Mouse (Mus musculus): ENCODE results near the gene Dagla. TPM values are rescaled to one million over a fixed set of nuclear protein-coding genes. Genes with fewer than 3 reads are reported as not detected.

The Dagla gene
- polyA plus RNA-seq, 1 experiment from 2014 or later = 1.7 TPM

- Histone ChIP-seq H3K4me3 (no peak overlapping the region), H3K4me1 (peaks cover 35% of the 10 kb centered on the region), H3K36me3 (replicated peaks) (no peaks in the 10 kb centered on the region), H3K9me3 (no peaks in the 10 kb centered on the region), H3K27ac (no peak overlapping the region), H3K27me3 (ENCODE audit: poor library complexity, severe bottlenecking) (no peaks in the 10 kb centered on the region)
- 79% methylated on average over 4 of the region's 4 CpGs for WGBS
- no peak for DNase-seq (ENCODE audit: extremely low spot score, low spot score)
Measured at GRCm38 (mm10) chr19:10221585-10221984, 83.1 kb downstream of the Dagla start.

GRCm38 (mm10) chr19:10219593-10219992 lies 85.1 kb downstream of the Dagla start:
- H3K9me3 ChIP-seq = no peaks in the 10 kb centered on the region
- peaks cover 24% of the 10 kb centered on the region for H3K4me1 ChIP-seq
- 0 out of 2 replicates have a peak overlapping the region, but pooled peaks have one; percentile 44 for H3K27ac ChIP-seq
- H3K4me3 ChIP-seq = no peak overlapping the region
- H3K36me3 ChIP-seq (replicated peaks) = no peaks in the 10 kb centered on the region
- DNase-seq (ENCODE audit: extremely low spot score, low spot score) = no peak
- H3K27me3 ChIP-seq (ENCODE audit: poor library complexity, severe bottlenecking) = no peaks in the 10 kb centered on the region
- WGBS = 78% methylated on average over 6 of the region's 6 CpGs

- H3K27ac ChIP-seq = 0 out of 2 replicates have a peak overlapping the region, but pooled peaks have one; percentile 44
- H3K9me3 ChIP-seq = no peaks in the 10 kb centered on the region
- 0 out of 2 replicates have a peak, but pooled peaks cover under 1% of the 10 kb centered on the region for H3K36me3 ChIP-seq (replicated peaks)
- no peaks in the 10 kb centered on the region for H3K27me3 ChIP-seq (ENCODE audit: poor library complexity, severe bottlenecking)
- no peak overlapping the region for H3K4me3 ChIP-seq
- peak; percentile 36 for DNase-seq (ENCODE audit: extremely low spot score, low spot score)
- WGBS = 55% methylated on average over 3 of the region's 3 CpGs
- H3K4me1 ChIP-seq = peaks cover 19% of the 10 kb centered on the region
Measured at GRCm38 (mm10) chr19:10219108-10219507, 85.6 kb downstream of the Dagla start.

DNA sequence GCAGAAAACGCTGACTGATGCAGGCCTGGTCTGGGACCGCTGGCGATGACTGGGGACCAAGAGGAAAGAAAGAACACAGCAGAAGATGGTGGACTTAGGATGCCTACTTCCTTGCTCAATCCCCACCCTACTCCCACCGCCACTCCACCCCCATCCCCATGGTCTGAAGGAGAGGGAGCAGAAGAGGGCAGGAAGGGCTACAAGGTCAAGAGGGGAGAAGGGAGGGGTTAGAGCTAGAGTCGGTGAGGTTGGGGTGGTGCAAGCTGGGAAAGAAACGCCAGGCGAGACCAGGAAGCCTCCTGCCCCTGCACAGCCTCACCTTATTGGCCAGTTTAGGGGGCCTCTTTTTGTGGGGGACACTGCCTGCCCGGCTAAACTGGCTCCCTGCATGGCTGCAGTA lies 88.6 kb downstream of the Dagla start:
- 82% methylated on average over 8 of the region's 8 CpGs for WGBS
- H3K27me3 ChIP-seq (ENCODE audit: poor library complexity, severe bottlenecking) = no peaks in the 10 kb centered on the region
- no peak overlapping the region for H3K27ac ChIP-seq

DNA sequence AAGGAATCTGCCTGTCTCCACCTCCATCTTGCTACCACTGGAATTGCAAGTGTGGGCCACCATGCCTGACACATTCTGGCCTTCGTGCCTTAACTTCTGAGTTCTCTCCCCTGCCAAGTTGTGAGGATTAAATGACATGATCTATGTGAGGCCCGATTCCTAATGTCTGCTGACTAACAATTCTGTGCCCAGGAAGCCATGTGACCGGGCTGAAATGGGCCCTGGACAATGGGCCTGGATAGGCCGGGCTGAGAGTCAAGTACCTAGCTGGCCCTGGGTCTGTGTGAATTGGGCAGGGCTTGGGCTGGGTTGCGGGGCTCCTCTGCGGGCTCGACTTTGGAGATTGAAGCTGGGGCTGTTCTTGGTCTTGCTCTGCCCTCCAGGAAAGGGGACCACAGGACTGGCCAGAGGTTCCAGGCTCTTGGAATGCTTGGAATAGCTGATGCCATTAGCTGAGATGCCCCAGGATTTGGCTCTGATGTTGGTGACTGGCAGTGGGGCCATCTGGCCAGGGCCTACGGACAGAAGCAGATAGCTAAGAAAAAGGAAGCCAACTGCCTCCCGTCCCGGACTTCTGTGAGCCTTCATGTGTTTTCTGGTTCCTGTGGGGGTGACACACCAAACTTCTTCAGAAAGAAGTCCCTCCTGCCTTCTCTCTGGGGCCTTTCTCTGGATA lies 90.7 kb downstream of the Dagla start:
- peaks cover 43% of the 10 kb centered on the region for H3K36me3 ChIP-seq (replicated peaks)
- no peaks in the 10 kb centered on the region for H3K4me1 ChIP-seq
- 92% methylated on average over 10 of the region's 10 CpGs for WGBS
- H3K27me3 ChIP-seq (ENCODE audit: poor library complexity, severe bottlenecking) = no peaks in the 10 kb centered on the region
- no peaks in the 10 kb centered on the region for H3K9me3 ChIP-seq
- H3K4me3 ChIP-seq = no peak overlapping the region
- H3K27ac ChIP-seq = no peak overlapping the region
- DNase-seq (ENCODE audit: extremely low spot score, low spot score) = no peak

More for the DNA sequence above, 88.6 kb downstream of the Dagla start:
- Histone ChIP-seq H3K4me3 (no peak overlapping the region), H3K9me3 (no peaks in the 10 kb centered on the region), H3K36me3 (replicated peaks) (peaks cover 21% of the 10 kb centered on the region), H3K4me1 (peaks cover 4% of the 10 kb centered on the region; the same call in 1 of the 2 replicates)
- no peak for DNase-seq (ENCODE audit: extremely low spot score, low spot score)

- Histone ChIP-seq H3K4me1 (no peaks in the 10 kb centered on the region), H3K9me3 (no peaks in the 10 kb centered on the region), H3K27ac (no peak overlapping the region), H3K36me3 (replicated peaks) (peaks cover 73% of the 10 kb centered on the region), H3K4me3 (no peak overlapping the region), H3K27me3 (ENCODE audit: poor library complexity, severe bottlenecking) (no peaks in the 10 kb centered on the region)
- 89% methylated on average over 4 of the region's 4 CpGs for WGBS
- no peak for DNase-seq (ENCODE audit: extremely low spot score, low spot score)
Measured at GRCm38 (mm10) chr19:10210885-10211284, 93.8 kb downstream of the Dagla start.

- 85% methylated on average over 3 of the region's 3 CpGs for WGBS
- no peak for DNase-seq (ENCODE audit: extremely low spot score, low spot score)
- no peak overlapping the region for H3K27ac ChIP-seq
- H3K4me1 ChIP-seq = peaks cover 9% of the 10 kb centered on the region
- H3K9me3 ChIP-seq = no peaks in the 10 kb centered on the region
- H3K36me3 ChIP-seq (replicated peaks) = peaks cover 72% of the 10 kb centered on the region
- no peaks in the 10 kb centered on the region for H3K27me3 ChIP-seq (ENCODE audit: poor library complexity, severe bottlenecking)
- no peak overlapping the region for H3K4me3 ChIP-seq
Measured at GRCm38 (mm10) chr19:10208851-10209250, 95.8 kb downstream of the Dagla start.

GRCm38 (mm10) chr19:10205051-10205450 lies 99.6 kb downstream of the Dagla start:
- whole genome bisulfite sequencing = 78% methylated on average over 6 of the region's 6 CpGs
- Histone ChIP-seq H3K4me3 (peak overlapping the region; percentile 98), H3K27ac (no peak overlapping the region), H3K27me3 (ENCODE audit: poor library complexity, severe bottlenecking) (no peaks in the 10 kb centered on the region), H3K4me1 (peaks cover 17% of the 10 kb centered on the region), H3K36me3 (replicated peaks) (peaks cover 64% of the 10 kb centered on the region), H3K9me3 (no peaks in the 10 kb centered on the region)
- DNase-seq (ENCODE audit: extremely low spot score, low spot score) = no peak

GRCm38 (mm10) chr19:10204616-10205001 lies 100.1 kb downstream of the Dagla start:
- 3% methylated on average over 5 of the region's 5 CpGs for WGBS
- Histone ChIP-seq H3K27me3 (ENCODE audit: poor library complexity, severe bottlenecking) (no peaks in the 10 kb centered on the region), H3K4me1 (peaks cover 17% of the 10 kb centered on the region), H3K9me3 (no peaks in the 10 kb centered on the region), H3K36me3 (replicated peaks) (peaks cover 64% of the 10 kb centered on the region), H3K4me3 (peak overlapping the region; percentile 98), H3K27ac (peak overlapping the region; percentile 98)
- no peak for DNase-seq (ENCODE audit: extremely low spot score, low spot score)

GRCm38 (mm10) chr19:10203848-10204615 lies 100.6 kb downstream of the Dagla start, which contains the start of the genes Tmem258 and Fen1:
Gene Tmem258, plus strand, starts transcription at chr19:10204014.
Gene Fen1, minus strand, starts transcription at chr19:10204169.
- Histone ChIP-seq H3K27me3 (ENCODE audit: poor library complexity, severe bottlenecking) (no peaks in the 10 kb centered on the region), H3K9me3 (no peaks in the 10 kb centered on the region), H3K4me1 (peaks cover 17% of the 10 kb centered on the region), H3K27ac (peak within 1 kb of the TSS; percentile 98), H3K4me3 (peak within 1 kb of the TSS; percentile 98), H3K36me3 (replicated peaks) (peaks cover 64% of the 10 kb centered on the region)
- peak; percentile 93 for DNase-seq (ENCODE audit: extremely low spot score, low spot score)
- WGBS = under 1% methylated on average over 40 of the region's 40 CpGs

DNA sequence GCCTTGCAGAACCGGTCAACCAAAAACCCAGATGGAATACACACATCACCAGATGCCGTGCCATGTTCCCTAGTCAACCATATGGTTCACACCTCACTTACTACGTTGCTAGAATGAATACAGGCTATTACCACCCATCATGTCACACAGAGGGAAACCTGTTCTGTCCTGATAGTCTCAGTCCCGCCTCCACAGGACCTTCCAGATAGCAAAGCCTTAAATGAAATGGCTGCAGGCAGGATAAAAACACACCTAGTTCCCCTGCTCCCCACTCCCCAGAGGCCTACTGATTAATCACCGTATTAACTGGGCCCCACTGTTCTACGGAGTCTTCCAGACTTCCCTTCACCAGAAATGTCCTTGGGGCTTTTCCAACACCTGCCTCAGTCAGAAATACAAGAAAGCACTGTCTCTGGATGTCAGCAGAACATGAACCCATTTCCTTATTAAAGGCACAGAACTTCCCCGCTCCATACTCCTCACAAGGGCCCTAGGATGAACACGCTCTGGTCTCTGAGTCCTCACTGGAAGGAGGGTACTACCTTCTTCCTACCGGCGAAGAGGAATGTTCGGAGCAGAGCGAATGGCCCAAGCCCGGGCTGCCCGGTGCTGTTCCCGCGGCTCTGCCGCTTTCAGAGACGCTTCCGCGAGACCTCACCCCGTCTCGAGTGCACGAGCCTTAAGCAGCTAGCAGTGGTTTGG lies 101.4 kb downstream of the Dagla start:
- Histone ChIP-seq H3K4me1 (peaks cover 17% of the 10 kb centered on the region), H3K36me3 (replicated peaks) (peaks cover 64% of the 10 kb centered on the region), H3K4me3 (peak overlapping the region; percentile 98), H3K27ac (peak overlapping the region; percentile 98), H3K27me3 (ENCODE audit: poor library complexity, severe bottlenecking) (no peaks in the 10 kb centered on the region), H3K9me3 (no peaks in the 10 kb centered on the region)
- WGBS = 3% methylated on average over 23 of the region's 23 CpGs
- DNase-seq (ENCODE audit: extremely low spot score, low spot score) = no peak

GRCm38 (mm10) chr19:10198723-10199122 lies 106.0 kb downstream of the Dagla start:
- peaks cover 84% of the 10 kb centered on the region for H3K36me3 ChIP-seq (replicated peaks)

More at GRCm38 (mm10) chr19:10198723-10199122, 106.0 kb downstream of the Dagla start:
- H3K4me3 ChIP-seq = no peak overlapping the region
- peak; percentile 78 for DNase-seq (ENCODE audit: extremely low spot score, low spot score)
- no peaks in the 10 kb centered on the region for H3K9me3 ChIP-seq
- WGBS = 33% methylated on average over 3 of the region's 3 CpGs
- H3K27me3 ChIP-seq (ENCODE audit: poor library complexity, severe bottlenecking) = no peaks in the 10 kb centered on the region
- H3K4me1 ChIP-seq = peaks cover 8% of the 10 kb centered on the region
- no peak overlapping the region for H3K27ac ChIP-seq

Measured in forebrain, embryonic 10.5 days (tissue).